Mouse (Mus musculus) spleen, adult 2 months (tissue): ENCODE data around the gene Rpa2. TPM values are rescaled to one million over a fixed set of nuclear protein-coding genes. Genes with fewer than 3 reads are reported as not detected.
A peak's percentile ranks its signal among the peaks of the same experiment; 100 is the strongest.
"Not testable (repeated sequence)": the region's sequence is repeated elsewhere in the genome, so short reads cannot be mapped to it uniquely, and the experiment has no call there.

Experiments used
- DNase-seq, 2 experiments: peaks; one replicate each; pipeline versions ENCODE4 v3.0.0 to v3.0.0-alpha.2; 2012 to 2021; ENCODE audit warnings: low spot score in 2 of 2, low read depth in 1 of 2
- H3K27ac ChIP-seq: fragments of 200-500 bp; 2 replicates; pipeline ENCODE4 v1.5.1; 2012; ENCODE audit warnings: low read length, inconsistent platforms; ENCODE audit not compliant: insufficient read depth
- H3K27me3 ChIP-seq: fragments of 200-500 bp; 2 replicates; pipeline ENCODE4 v1.6.1; 2012; ENCODE audit warnings: mild to moderate bottlenecking, moderate library complexity, low read length, inconsistent platforms; ENCODE audit not compliant: control insufficient read depth, insufficient read depth
- H3K36me3 ChIP-seq: fragments of 200-500 bp; 2 replicates; pipeline ENCODE4 v1.6.1; 2012; ENCODE audit warnings: mild to moderate bottlenecking, low read length, inconsistent platforms; ENCODE audit not compliant: control insufficient read depth, insufficient read depth
- H3K4me1 ChIP-seq: fragments of 200-500 bp; 2 replicates; pipeline ENCODE4 v1.6.1; 2011; ENCODE audit warnings: inconsistent platforms; ENCODE audit not compliant: control insufficient read depth, insufficient read depth, insufficient read length
- H3K4me3 ChIP-seq: fragments of 200-500 bp; 2 replicates; pipeline ENCODE4 v1.5.1; 2011; ENCODE audit warnings: mild to moderate bottlenecking, inconsistent platforms; ENCODE audit not compliant: insufficient read depth, insufficient read length; ENCODE audit errors: extremely low read depth
- CTCF ChIP-seq: fragments of 200-500 bp; IDR thresholded peaks from 2 replicates; pipeline ENCODE4 v1.5.1; 2011; ENCODE audit warnings: mild to moderate bottlenecking, inconsistent platforms; ENCODE audit not compliant: insufficient read depth, insufficient read length, insufficient replicate concordance; ENCODE audit errors: extremely low read depth
- POLR2A ChIP-seq: fragments of 200-500 bp; IDR thresholded peaks from 2 replicates; pipeline ENCODE4 v1.6.1; 2011; ENCODE audit warnings: low read depth, low read length, inconsistent platforms
- WGBS: fragments of 180-500 bp; shearing (Covaris S2); methylation state at CpG from one replicate; pipeline ENCODE4 v1.1.7; 2018; 5-methylcytosine and 5-hydroxymethylcytosine counted together
- polyA plus RNA-seq: library from polyadenylated mRNA; depleted of rRNA; stranded (reverse); fragments of >200 nt; gene quantifications from 2 replicates; pipeline ENCODE4 v1.2.3, GENCODE M21; 2012

Rpa2 gene
- polyA plus RNA-seq, 1 experiment, result 15.4 TPM

GRCm38 (mm10) chr4:132762602-132763001 is 5.5 kb upstream of the Rpa2 start:
- no peak overlapping the region for H3K27ac ChIP-seq
- no peak for DNase-seq
- H3K4me1 ChIP-seq, result peaks cover 5% of the 10 kb centered on the region
- 89% methylated on average over 6 of the region's 6 CpGs for WGBS
- no peak for TF ChIP-seq CTCF
- TF ChIP-seq POLR2A, result no peak
- H3K36me3 ChIP-seq, result no peaks in the 10 kb centered on the region
- H3K4me3 ChIP-seq, result no peak overlapping the region
- H3K27me3 ChIP-seq, result 0 out of 2 replicates have a peak, but pooled peaks cover 1% of the 10 kb centered on the region

GRCm38 (mm10) chr4:132763125-132763524 is 5.0 kb upstream of the Rpa2 start:
- not testable (repeated sequence) for H3K27me3 ChIP-seq

DNA sequence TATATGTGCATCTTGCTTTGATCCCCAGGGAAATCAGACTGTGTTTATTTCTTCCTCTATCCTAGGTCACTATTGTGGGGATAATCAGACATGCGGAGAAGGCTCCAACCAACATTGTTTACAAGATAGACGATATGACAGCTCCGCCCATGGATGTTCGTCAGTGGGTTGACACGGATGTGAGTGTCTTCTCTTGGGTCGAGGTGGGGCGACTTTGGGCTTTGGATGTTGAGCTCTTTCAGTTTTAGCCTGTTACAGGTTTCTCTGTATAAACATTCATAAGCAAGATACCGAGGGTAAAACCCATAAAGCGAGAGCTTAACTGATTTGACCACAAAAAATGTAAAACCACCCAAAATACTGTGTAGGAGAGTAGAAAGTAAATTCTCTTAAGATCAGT is 3.6 kb downstream of the Rpa2 start:
- peaks cover 34% of the 10 kb centered on the region for H3K36me3 ChIP-seq
- H3K4me3 ChIP-seq, result no peak overlapping the region
- no peak overlapping the region for H3K27ac ChIP-seq
- DNase-seq, result no peak
- WGBS, result 92% methylated on average over 9 of the region's 9 CpGs
- no peaks in the 10 kb centered on the region for H3K27me3 ChIP-seq
- no peaks in the 10 kb centered on the region for H3K4me1 ChIP-seq
- TF ChIP-seq CTCF (no peak), POLR2A (no peak)

More at GRCm38 (mm10) chr4:132763125-132763524, 5.0 kb upstream of the Rpa2 start:
- not testable (repeated sequence) for H3K4me3 ChIP-seq, H3K36me3 ChIP-seq, H3K27ac ChIP-seq, DNase-seq, H3K4me1 ChIP-seq
- WGBS, result 89% methylated on average over 3 of the region's 3 CpGs

GRCm38 (mm10) chr4:132774905-132775304 is 6.8 kb downstream of the Rpa2 start:
- Histone ChIP-seq H3K4me3 (no peak overlapping the region), H3K27ac (no peak overlapping the region), H3K27me3 (no peaks in the 10 kb centered on the region), H3K4me1 (peaks cover 14% of the 10 kb centered on the region; the same call in 1 of the 2 replicates), H3K36me3 (peaks cover 43% of the 10 kb centered on the region)
- 79% methylated on average over 3 of the region's 3 CpGs for WGBS
- DNase-seq, result no peak
- TF ChIP-seq POLR2A, result no peak
- no peak for TF ChIP-seq CTCF

- Histone ChIP-seq H3K4me1 (peaks cover 19% of the 10 kb centered on the region; the same call in 1 of the 2 replicates), H3K27ac (no peak overlapping the region), H3K36me3 (peaks cover 38% of the 10 kb centered on the region), H3K4me3 (no peak overlapping the region), H3K27me3 (no peaks in the 10 kb centered on the region)
- DNase-seq, result peak in 1 of 2 experiments; percentile 83
- TF ChIP-seq CTCF (peak; percentile 91; the same call in 1 of the 2 replicates), POLR2A (no peak)
- 89% methylated on average over 5 of the region's 5 CpGs for WGBS
These were observed 8.6 kb downstream of the Rpa2 start for GRCm38 (mm10) chr4:132776764-132777163.

DNA sequence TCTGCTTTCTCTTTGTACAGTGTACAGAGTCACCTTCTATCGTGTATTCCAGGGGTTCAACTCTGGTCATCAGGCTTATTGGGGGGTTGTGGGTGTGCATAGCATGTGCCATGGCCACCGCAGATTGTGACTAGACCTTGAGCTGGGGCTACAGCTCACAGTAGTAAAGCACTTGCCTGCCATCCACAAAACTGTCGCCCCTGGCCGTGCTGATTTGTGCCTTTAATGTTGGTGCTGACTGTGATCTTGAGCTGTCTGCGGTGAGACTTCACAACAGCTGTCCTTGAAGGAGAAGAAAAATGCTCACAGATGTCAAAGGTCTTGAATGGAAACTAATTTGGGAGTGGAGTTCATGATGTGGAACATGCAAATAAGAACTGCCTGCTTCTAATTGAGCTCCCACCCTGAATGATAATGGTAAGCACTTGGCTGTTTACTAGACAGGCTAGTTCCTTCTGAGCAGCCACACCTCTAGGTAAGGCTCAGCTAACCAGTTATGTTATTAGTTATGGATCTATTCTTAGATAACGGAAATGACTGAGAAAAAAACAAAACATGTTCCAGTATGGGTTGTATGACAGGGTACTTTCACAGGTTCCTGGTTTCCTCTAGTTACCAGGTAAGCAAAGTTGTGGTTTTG is 10.6 kb downstream of the Rpa2 start:
- H3K4me1 ChIP-seq, result peaks cover 19% of the 10 kb centered on the region; the same call in 1 of the 2 replicates
- WGBS, result 65% methylated on average over 6 of the region's 6 CpGs
- no peak for DNase-seq
- no peak overlapping the region for H3K4me3 ChIP-seq
- peak overlapping the region; percentile 67 for H3K27ac ChIP-seq
- TF ChIP-seq POLR2A (no peak), CTCF (no peak)
- H3K27me3 ChIP-seq, result no peaks in the 10 kb centered on the region
- peaks cover 40% of the 10 kb centered on the region for H3K36me3 ChIP-seq

DNA sequence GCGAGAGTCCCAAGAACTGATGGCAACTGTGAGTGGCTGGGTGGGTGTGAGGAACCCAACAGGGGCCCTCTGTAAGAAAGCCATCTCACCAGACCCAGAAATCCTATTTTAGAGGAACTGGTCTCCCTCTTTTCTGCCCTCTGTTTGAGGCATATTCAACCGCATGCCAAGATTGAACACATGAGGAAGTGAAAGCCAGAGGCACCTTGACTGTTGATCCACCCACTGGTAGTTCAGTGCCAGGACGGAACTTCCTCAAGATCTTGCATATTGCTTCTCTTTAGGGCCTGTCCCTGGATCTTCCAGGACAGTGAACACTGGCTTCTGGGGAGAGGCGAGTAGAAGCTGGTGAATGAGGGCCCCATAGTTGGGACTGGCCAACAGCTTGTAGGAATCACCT is 12.2 kb downstream of the Rpa2 start:
- peaks cover 45% of the 10 kb centered on the region for H3K36me3 ChIP-seq

More for the DNA sequence above, 12.2 kb downstream of the Rpa2 start:
- peak in 1 of 2 experiments; percentile 36 for DNase-seq
- 49% methylated on average over 4 of the region's 4 CpGs for WGBS
- Histone ChIP-seq H3K4me3 (no peak overlapping the region), H3K27ac (peak overlapping the region; percentile 66), H3K4me1 (peaks cover 24% of the 10 kb centered on the region; the same call in 1 of the 2 replicates), H3K27me3 (no peaks in the 10 kb centered on the region)
- TF ChIP-seq POLR2A, result no peak
- no peak for TF ChIP-seq CTCF
